8 mouse cellular contexts compared by ENCODE assay signal in the genomic region with DNA sequence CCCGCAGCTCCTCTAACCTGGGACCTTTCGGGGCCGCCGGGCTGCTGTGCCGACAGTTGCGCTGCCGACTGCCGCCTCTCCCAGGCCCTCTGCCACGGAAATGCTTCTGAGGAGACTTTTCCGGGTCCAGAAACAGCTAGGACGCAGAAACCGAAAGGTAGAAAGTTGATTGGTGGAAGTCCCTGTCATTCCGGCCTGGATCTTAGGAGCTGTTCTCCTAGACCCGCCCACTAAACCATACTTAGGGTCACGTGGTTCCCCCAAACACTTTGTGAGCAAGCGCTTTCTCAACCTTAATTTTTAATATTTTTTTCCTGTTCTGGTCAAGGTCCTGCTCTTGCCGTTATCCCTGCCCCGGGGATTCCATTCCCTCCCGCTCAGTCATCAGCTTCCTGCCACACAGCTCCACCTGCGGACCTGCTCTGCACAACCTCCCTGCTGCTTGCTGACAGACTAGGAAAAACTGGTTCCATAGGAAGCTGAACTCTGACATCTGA. TPM values are rescaled to one million over a fixed set of nuclear protein-coding genes. Genes with fewer than 3 reads are reported as not detected.
A peak's percentile ranks its signal among the peaks of the same experiment; 100 is the strongest.
DNase-seq lines count a peak whose midpoint lies in the region; ATAC-seq and TF ChIP-seq lines count a peak whose summit lies in the region.
"Not testable (repeated sequence)": the region's sequence is repeated elsewhere in the genome, so short reads cannot be mapped to it uniquely, and the experiment has no call there.

A gene (minus strand): TSS at position 108 of the 497 bp plus-strand sequence.

- H3K27ac ChIP-seq in bone marrow macrophage, adult 2 months (ENCODE audit: insufficient read depth, low read depth, low read length), result peak within 1 kb of the TSS; percentile 78
- H3K27ac ChIP-seq in embryonic fibroblast, embryonic 13.5 days (ENCODE audit: insufficient read depth, low read length); kidney, embryonic 14.5 days (ENCODE audit: low read depth, low read length): not testable (repeated sequence)
- peak within 1 kb of the TSS; percentile 78 for H3K27ac ChIP-seq in limb, embryonic 15.5 days

- H3K9ac ChIP-seq in kidney, embryonic 14.5 days (ENCODE audit: low read depth, low read length), result peak within 1 kb of the TSS; percentile 65; the same call in 1 of the 2 replicates
- H3K9ac ChIP-seq in limb, embryonic 15.5 days, result peak within 1 kb of the TSS; percentile 65

- peak within 1 kb of the TSS; percentile 41 for H3K4me2 ChIP-seq in kidney, embryonic 14.5 days (replicated peaks; ENCODE audit: low read depth, low read length)
- peak within 1 kb of the TSS; percentile 45 for H3K4me2 ChIP-seq in limb, embryonic 15.5 days

- H3K9me3 ChIP-seq in kidney, embryonic 14.5 days (ENCODE audit: control insufficient read depth, low read length); limb, embryonic 15.5 days: not testable (repeated sequence)

- H3K27me3 ChIP-seq in kidney, embryonic 14.5 days (ENCODE audit: control insufficient read depth, insufficient read depth, low read length); limb, embryonic 15.5 days: not testable (repeated sequence)

- H3K4me3 ChIP-seq in bone marrow macrophage, adult 2 months (ENCODE audit: insufficient read depth, low read length), result peak within 1 kb of the TSS; percentile 73
- H3K4me3 ChIP-seq in embryonic fibroblast, embryonic 13.5 days (ENCODE audit: insufficient read depth, low read length), result peak within 1 kb of the TSS; percentile 54
- H3K4me3 ChIP-seq in kidney, embryonic 14.5 days (ENCODE audit: low read length), result peak within 1 kb of the TSS; percentile 59
- peak within 1 kb of the TSS; percentile 63 for H3K4me3 ChIP-seq in limb, embryonic 15.5 days

- H3K4me1 ChIP-seq in bone marrow macrophage, adult 2 months (ENCODE audit: control insufficient read depth, insufficient read depth, low read length); embryonic fibroblast, embryonic 13.5 days (ENCODE audit: control insufficient read depth, insufficient read depth, low read length); kidney, embryonic 14.5 days (ENCODE audit: control insufficient read depth, insufficient read depth, low read length); limb, embryonic 15.5 days: not testable (repeated sequence)

- peak; percentile 92 for DNase-seq in A20 (ENCODE audit: low read depth, low spot score)
- DNase-seq in heart, adult 9 months (ENCODE audit: low spot score in 2 of 2), result peak; percentile 94 to 95
- peak; percentile 48 to 63 for DNase-seq in monocyte, adult 2 months (ENCODE audit: low read depth in 1 of 2, low spot score in 2 of 2)
- peak; percentile 81 to 85 for DNase-seq in spleen, postnatal 36 days (ENCODE audit: low spot score in 2 of 2)

- not testable (repeated sequence) for TF ChIP-seq POLR2A in bone marrow macrophage, adult 2 months (IDR thresholded peaks at IDR 0.05; ENCODE audit: borderline replicate concordance, low read depth, low read length)
- TF ChIP-seq POLR2A in embryonic fibroblast, embryonic 13.5 days (IDR thresholded peaks at IDR 0.05; ENCODE audit: low read depth, low read length), result peak; percentile 65

- ATAC-seq in kidney, embryonic 14.5 days (ENCODE audit: low FRiP score, low TSS enrichment), result peak; percentile 100
- ATAC-seq in limb, embryonic 15.5 days (ENCODE audit: insufficient number of reproducible peaks, low FRiP score, low TSS enrichment, low read depth), result peak; percentile 99

- 0% methylated on average over 20 of the region's 20 CpGs for WGBS in kidney, embryonic 14.5 days
- WGBS in limb, embryonic 15.5 days, result 0% methylated on average over 20 of the region's 20 CpGs

- not testable (repeated sequence) for H3K36me3 ChIP-seq in kidney, embryonic 14.5 days (ENCODE audit: control insufficient read depth, insufficient read depth, low read length); limb, embryonic 15.5 days

- TF ChIP-seq CTCF in bone marrow macrophage, adult 2 months (IDR thresholded peaks at IDR 0.05; ENCODE audit: low read depth, low read length); embryonic fibroblast, embryonic 13.5 days (IDR thresholded peaks at IDR 0.05; ENCODE audit: borderline replicate concordance, insufficient read depth, low read length): not testable (repeated sequence)

RNA-seq across cellular contexts. Expression of the gene that starts here (rescaled TPM):
- 18.2 and 20.0 TPM in 2 replicates for polyA plus RNA-seq in bone marrow macrophage, adult 2 months (2012; ENCODE audit: insufficient read depth, insufficient read length, missing spikeins)
- polyA plus RNA-seq in embryonic fibroblast, embryonic 13.5 days (2011; ENCODE audit: insufficient read length, low read depth, missing spikeins), result 13.3 and 22.2 TPM in 2 replicates
- polyA plus RNA-seq in kidney, embryonic 14.5 days (2014; fragmentation: Nextera tagmentation; extraction: Ambion mirVana), result 13.0 and 15.2 TPM in 2 replicates
- polyA plus RNA-seq in limb, embryonic 15.5 days (2015; fragmentation: Nextera tagmentation; extraction: Ambion mirVana), result 9.8 and 11.6 TPM in 2 replicates
